Mouse (Mus musculus) neutrophil, adult 5-6 weeks (primary cell): ENCODE data around the gene Hspg2. TPM values are rescaled to one million over a fixed set of nuclear protein-coding genes. Genes with fewer than 3 reads are reported as not detected.

Experiments
- ATAC-seq: fragments of 151-379, 151-347 bp; 2 replicates; pipeline ENCODE4 v1.8.0; 2017; ENCODE audit warnings: mild to moderate bottlenecking, moderate TSS enrichment; ENCODE audit not compliant: insufficient number of reproducible peaks, poor library complexity, low FRiP score, severe bottlenecking; ENCODE audit errors: extremely low read depth
- total RNA-seq: library from RNA; stranded (forward); fragments of 200-1000 nt; gene quantifications from 2 replicates; pipeline ENCODE4 v1.2.3, GENCODE M21; 2017

Hspg2 gene
- total RNA-seq, 1 experiment from 2014 or later = 0.12 TPM

- no peak for ATAC-seq
These were observed 26.4 kb downstream of the Hspg2 start for GRCm38 (mm10) chr4:137494751-137495500.

GRCm38 (mm10) chr4:137495501-137496100 is 27.0 kb downstream of the Hspg2 start:
- peak; percentile 74 for ATAC-seq

- ATAC-seq = no peak
These were observed 28.8 kb downstream of the Hspg2 start for GRCm38 (mm10) chr4:137497367-137497766.

GRCm38 (mm10) chr4:137497892-137498722 is 29.5 kb downstream of the Hspg2 start:
- no peak for ATAC-seq

GRCm38 (mm10) chr4:137498882-137499583 is 30.5 kb downstream of the Hspg2 start:
- no peak for ATAC-seq

- no peak for ATAC-seq
These were observed 31.6 kb downstream of the Hspg2 start for GRCm38 (mm10) chr4:137500149-137500548.

GRCm38 (mm10) chr4:137500953-137501352 is 32.4 kb downstream of the Hspg2 start:
- no peak for ATAC-seq

- ATAC-seq = no peak
These were observed 33.6 kb downstream of the Hspg2 start for GRCm38 (mm10) chr4:137502183-137502582.

GRCm38 (mm10) chr4:137502801-137503200 is 34.2 kb downstream of the Hspg2 start:
- no peak for ATAC-seq

- no peak for ATAC-seq
These were observed 35.0 kb downstream of the Hspg2 start for GRCm38 (mm10) chr4:137503509-137503971.

- no peak for ATAC-seq
These were observed 38.1 kb downstream of the Hspg2 start for GRCm38 (mm10) chr4:137506629-137507028.

- ATAC-seq = no peak
These were observed 41.0 kb downstream of the Hspg2 start for GRCm38 (mm10) chr4:137509528-137509927.

- no peak for ATAC-seq
These were observed 41.6 kb downstream of the Hspg2 start for GRCm38 (mm10) chr4:137510021-137510696.

- ATAC-seq = no peak
These were observed 44.3 kb downstream of the Hspg2 start for GRCm38 (mm10) chr4:137512897-137513296.

- no peak for ATAC-seq
These were observed 49.6 kb downstream of the Hspg2 start for GRCm38 (mm10) chr4:137517989-137518691.

GRCm38 (mm10) chr4:137518746-137519145 is 50.2 kb downstream of the Hspg2 start:
- ATAC-seq = no peak

GRCm38 (mm10) chr4:137520346-137520745 is 51.8 kb downstream of the Hspg2 start:
- ATAC-seq = no peak

GRCm38 (mm10) chr4:137521966-137522365 is 53.4 kb downstream of the Hspg2 start:
- no peak for ATAC-seq
